Comparison of ENCODE assay signal across 8 mouse cellular contexts in the genomic region with DNA sequence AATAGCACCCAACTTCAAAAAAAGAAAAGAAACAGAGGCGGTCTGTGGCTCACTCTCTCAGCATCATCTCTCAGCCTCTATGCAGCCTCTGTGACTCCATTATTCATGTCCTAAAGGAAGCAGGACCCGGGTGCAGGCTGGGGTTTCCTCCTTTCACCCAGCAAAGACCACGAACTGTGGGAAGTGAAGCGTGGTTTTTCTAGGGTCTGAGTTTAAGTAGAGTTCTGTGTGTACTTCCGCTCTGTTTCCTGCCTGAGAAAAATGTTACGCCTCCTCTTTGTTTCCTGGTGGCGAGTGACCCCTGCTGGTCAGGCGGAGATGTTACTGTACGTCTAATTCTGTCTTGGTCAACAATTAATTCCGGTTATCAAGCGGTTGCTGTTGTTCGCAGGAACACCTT.
DNase-seq lines count a peak whose midpoint lies in the region; ATAC-seq lines count a peak whose summit lies in the region.

No protein-coding gene starts in this region.

- DNase-seq in ZHBTc4 (ENCODE audit: low read depth, low spot score): peak; percentile 72
- peak; percentile 67 to 84 for DNase-seq in cerebellum, postnatal 4 days (ENCODE audit: low spot score in 2 of 2)
- DNase-seq in gastrocnemius, postnatal 10 days: peak; percentile 79
- DNase-seq in induced T-regulatory cell, adult 2 months (ENCODE audit: low read depth): peak; percentile 87
- DNase-seq in left cerebral cortex, adult 8-10 months (ENCODE audit: low spot score in 2 of 2): peak; percentile 35 to 50
- DNase-seq in right cerebral cortex, postnatal 10 days (ENCODE audit: low spot score in 2 of 2): peak; percentile 79 to 91
- DNase-seq in urinary bladder, postnatal 4 days (ENCODE audit: low spot score in 2 of 2): peak; percentile 45 to 76

- ATAC-seq in megakaryocyte progenitor cell, adult 5-6 weeks (replicated peaks; ENCODE audit: poor library complexity): peak; percentile 100

Comparison
In these comparisons a context has a peak if more than half of its experiments do, and no peak if none do; other contexts are left out.
1. Peak in every context shown above with its lines: DNase-seq and ATAC-seq.